Mouse (Mus musculus) E14TG2a.4 (cell line): Measurements from ENCODE around the gene Ech1.

ENCODE experiments used
- H3K27me3 ChIP-seq: 2 replicates; pipeline ENCODE4 v1.6.1; 2014; ENCODE audit warnings: low read length, control low read depth; ENCODE audit not compliant: insufficient read depth
- H3K36me3 ChIP-seq: 2 replicates; pipeline ENCODE4 v1.6.1; 2014; ENCODE audit warnings: low read length, control low read depth; ENCODE audit not compliant: insufficient read depth
- H3K4me1 ChIP-seq: replicated peaks from 2 replicates; pipeline ENCODE4 v1.6.1; 2014; ENCODE audit warnings: low read depth, low read length, control low read depth
- H3K4me3 ChIP-seq: replicated peaks from 2 replicates; pipeline ENCODE4 v1.5.1; 2014; ENCODE audit warnings: mild to moderate bottlenecking, low read length
- H3K9me3 ChIP-seq: 2 replicates; pipeline ENCODE4 v1.6.1; 2014; ENCODE audit warnings: low read length, control low read depth
- CTCF ChIP-seq: conservative IDR thresholded peaks from 2 replicates; pipeline ENCODE4 v1.5.1; 2014; ENCODE audit warnings: low read length
- NANOG ChIP-seq: IDR thresholded peaks from 2 replicates; pipeline ENCODE4 v1.6.1; 2014; ENCODE audit warnings: borderline replicate concordance, low read length, mixed read lengths
- POU5F1 ChIP-seq: IDR thresholded peaks from 2 replicates; pipeline ENCODE4 v1.6.1; 2014; ENCODE audit warnings: low read length, borderline replicate concordance

Gene Ech1

GRCm38 (mm10) chr7:28849700-28850236 is 24.8 kb downstream of the Ech1 start:
- Histone ChIP-seq H3K36me3 (no peaks in the 10 kb centered on the region), H3K9me3 (0 out of 2 replicates have a peak, but pooled peaks cover 4% of the 10 kb centered on the region), H3K27me3 (no peaks in the 10 kb centered on the region), H3K4me3 (no peak overlapping the region), H3K4me1 (peaks cover 21% of the 10 kb centered on the region)
- TF ChIP-seq NANOG = no peak

DNA sequence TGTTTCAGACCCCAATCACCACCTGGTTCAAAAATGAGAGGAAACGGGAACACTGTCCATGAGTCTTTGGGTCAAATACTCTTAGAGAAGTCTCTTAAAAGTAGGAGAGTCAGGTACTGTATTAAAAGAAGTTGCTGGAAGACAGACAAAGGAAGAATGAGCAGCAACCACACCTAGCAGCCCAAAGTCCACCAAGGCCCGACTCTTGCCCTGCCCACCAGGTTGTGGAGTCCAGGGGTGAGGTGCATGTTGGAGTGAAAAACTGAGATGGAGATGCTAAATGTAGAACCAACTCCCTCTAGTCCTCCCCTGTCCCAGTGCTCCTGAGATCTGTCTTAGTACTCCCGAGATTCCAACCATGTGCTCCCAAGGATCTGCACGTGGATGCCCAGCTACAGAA is 25.6 kb downstream of the Ech1 start:
- no peak for TF ChIP-seq NANOG
- no peak for TF ChIP-seq CTCF
- no peak for TF ChIP-seq POU5F1

GRCm38 (mm10) chr7:28859953-28860352 is 34.9 kb downstream of the Ech1 start:
- H3K4me3 ChIP-seq = no peak overlapping the region
- peaks cover 13% of the 10 kb centered on the region; the same call in 1 of the 2 replicates for H3K27me3 ChIP-seq
- H3K36me3 ChIP-seq = no peaks in the 10 kb centered on the region
- TF ChIP-seq NANOG (no peak), CTCF (no peak), POU5F1 (no peak)
- H3K4me1 ChIP-seq = peaks cover 22% of the 10 kb centered on the region
- no peaks in the 10 kb centered on the region for H3K9me3 ChIP-seq

More for the DNA sequence above, 25.6 kb downstream of the Ech1 start:
- H3K36me3 ChIP-seq = no peaks in the 10 kb centered on the region
- no peak overlapping the region for H3K4me3 ChIP-seq
- 0 out of 2 replicates have a peak, but pooled peaks cover 4% of the 10 kb centered on the region for H3K9me3 ChIP-seq
- peaks cover 21% of the 10 kb centered on the region for H3K4me1 ChIP-seq
- H3K27me3 ChIP-seq = no peaks in the 10 kb centered on the region

DNA sequence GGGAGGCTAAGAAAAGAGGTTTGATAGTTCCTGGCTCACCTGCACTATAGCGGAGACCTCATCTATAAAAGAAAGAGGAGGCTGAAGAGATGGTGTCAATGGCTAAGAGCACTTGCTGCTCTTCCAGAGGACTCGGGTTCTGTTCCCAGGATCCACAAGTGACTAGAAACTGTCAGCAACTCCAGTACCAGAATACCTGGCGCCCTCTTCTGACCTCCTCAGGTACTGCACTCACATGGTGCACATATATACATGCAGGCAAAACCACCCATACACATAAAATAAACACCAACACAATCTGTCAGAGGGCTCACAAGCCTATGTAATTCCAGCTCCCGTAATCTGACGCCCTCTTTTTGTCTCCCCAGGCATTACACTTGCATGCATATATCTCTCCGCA is 35.9 kb downstream of the Ech1 start:
- peaks cover 32% of the 10 kb centered on the region for H3K4me1 ChIP-seq
- no peak overlapping the region for H3K4me3 ChIP-seq
- H3K36me3 ChIP-seq = no peaks in the 10 kb centered on the region
- no peaks in the 10 kb centered on the region for H3K9me3 ChIP-seq
- TF ChIP-seq CTCF (peak; percentile 71), NANOG (no peak), POU5F1 (no peak)
- peaks cover 19% of the 10 kb centered on the region for H3K27me3 ChIP-seq

GRCm38 (mm10) chr7:28862817-28863499 is 37.9 kb downstream of the Ech1 start:
- Histone ChIP-seq H3K4me3 (no peak overlapping the region), H3K4me1 (peaks cover 49% of the 10 kb centered on the region), H3K36me3 (no peaks in the 10 kb centered on the region), H3K27me3 (peaks cover 19% of the 10 kb centered on the region), H3K9me3 (no peaks in the 10 kb centered on the region)
- TF ChIP-seq CTCF = no peak
- no peak for TF ChIP-seq NANOG
- no peak for TF ChIP-seq POU5F1

DNA sequence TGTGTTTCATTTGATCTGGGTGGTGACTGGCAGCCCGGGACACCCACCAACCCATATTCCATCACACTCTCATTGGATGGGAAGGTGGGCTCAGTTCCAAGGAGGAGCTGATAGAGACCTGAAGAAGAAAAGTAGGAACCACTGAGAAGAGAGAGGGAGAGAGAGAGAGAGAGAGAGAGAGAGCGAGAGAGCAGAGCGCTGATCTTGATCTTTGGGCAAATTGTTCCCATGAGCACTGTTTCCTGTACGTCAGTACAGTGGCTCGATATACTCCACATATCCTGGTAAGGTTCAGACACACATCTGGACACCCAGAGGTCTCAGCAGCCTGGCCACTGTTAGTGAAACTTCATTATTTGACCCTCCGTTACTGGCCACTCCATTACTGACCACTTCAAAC is 38.5 kb downstream of the Ech1 start, which contains the start of gene Lgals7:
Gene Lgals7, plus strand, starts transcription at position 314 of the 400 bp plus-strand sequence.
- Histone ChIP-seq H3K9me3 (no peaks in the 10 kb centered on the region), H3K4me1 (peaks cover 49% of the 10 kb centered on the region), H3K36me3 (no peaks in the 10 kb centered on the region), H3K4me3 (no peak within 1 kb of the TSS), H3K27me3 (peaks cover 19% of the 10 kb centered on the region)
- TF ChIP-seq POU5F1 (no peak), CTCF (no peak), NANOG (no peak)

- Histone ChIP-seq H3K27me3 (peaks cover 19% of the 10 kb centered on the region), H3K36me3 (no peaks in the 10 kb centered on the region), H3K4me3 (no peak overlapping the region), H3K9me3 (no peaks in the 10 kb centered on the region), H3K4me1 (peaks cover 49% of the 10 kb centered on the region)
- no peak for TF ChIP-seq CTCF
- TF ChIP-seq POU5F1 = no peak
- no peak for TF ChIP-seq NANOG
These were observed 39.3 kb downstream of the Ech1 start for GRCm38 (mm10) chr7:28864288-28864750.

GRCm38 (mm10) chr7:28865481-28866300 is 40.7 kb downstream of the Ech1 start:
- Histone ChIP-seq H3K9me3 (no peaks in the 10 kb centered on the region), H3K36me3 (no peaks in the 10 kb centered on the region), H3K4me1 (peaks cover 49% of the 10 kb centered on the region), H3K4me3 (peak overlapping the region; percentile 69), H3K27me3 (peaks cover 19% of the 10 kb centered on the region)
- TF ChIP-seq NANOG (no peak), POU5F1 (no peak), CTCF (no peak)
